In the genomic region with DNA sequence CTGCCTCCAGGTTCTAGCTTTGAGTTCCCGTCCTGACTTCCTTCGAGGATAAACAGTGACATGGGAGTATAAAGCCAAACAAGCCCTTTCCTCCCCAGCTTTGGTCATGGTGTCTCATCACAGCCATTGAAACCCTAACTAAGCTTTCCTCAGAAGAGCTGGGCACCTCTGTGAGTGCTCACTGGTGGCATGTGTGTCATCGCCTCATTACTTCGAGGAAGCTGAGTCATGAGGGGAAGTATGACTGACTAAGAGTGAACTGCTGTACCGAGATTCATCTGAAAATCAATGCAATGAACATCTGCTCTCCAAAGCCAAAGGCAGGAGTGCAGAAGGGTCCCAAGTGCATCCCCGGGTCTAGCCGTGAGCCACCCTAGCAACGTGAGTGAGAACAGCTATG, we compare ENCODE assay signal across 22 mouse cellular contexts. TPM values are rescaled to one million over a fixed set of nuclear protein-coding genes. Genes with fewer than 3 reads are reported as not detected.
DNase-seq lines count a peak whose midpoint lies in the region; ATAC-seq and TF ChIP-seq lines count a peak whose summit lies in the region.
"Had no signal": no experiment of that assay in that cellular context is flagged by ENCODE, and none has a peak within 500 bp of the region (broad histone marks: within the 10 kb centered on the region; RNA-seq: fewer than 3 reads in every experiment).

No protein-coding gene starts in this region.

- dilution Hi-C loops in CH12.LX (cut with MboI; ENCODE audit: extremely low pct_ligation_motif_present, extremely low pct_unique_long_range_greater_than_20kb, low sequenced_read_pairs) = no loop called here

- no peak overlapping the region for H3K4me3 ChIP-seq in CH12.LX (replicated peaks in 1 of 3; ENCODE audit: low read depth in 2 of 3, low read length in 2 of 3, poor library complexity in 1 of 3)
- H3K4me3 ChIP-seq in hindbrain, embryonic 11.5 days (ENCODE audit: low read depth, low read length) = no peak overlapping the region
- H3K4me3 ChIP-seq: embryonic facial prominence, embryonic 10.5 days; embryonic facial prominence, embryonic 12.5 days; forebrain, embryonic 13.5 days; forebrain, embryonic 15.5 days had no signal

- TF ChIP-seq RAD21 in CH12.LX (IDR thresholded peaks at IDR 0.05; ENCODE audit: low read depth, low read length) = no peak

- WGBS in hindbrain, embryonic 11.5 days = 90% methylated on average over 8 of the region's 8 CpGs

- no peak overlapping the region for H3K27ac ChIP-seq in CH12.LX (ENCODE audit: insufficient read depth, low read depth)
- H3K27ac ChIP-seq in hindbrain, embryonic 11.5 days (ENCODE audit: low read depth, low read length) = no peak overlapping the region
- H3K27ac ChIP-seq: embryonic facial prominence, embryonic 10.5 days; embryonic facial prominence, embryonic 12.5 days; forebrain, embryonic 13.5 days; forebrain, embryonic 15.5 days had no signal

- no peak for DNase-seq in frontal cortex, postnatal 36 days (ENCODE audit: low spot score in 2 of 2)
- DNase-seq in 3134 (ENCODE audit: extremely low read depth, insufficient read length, low spot score) (peak; percentile 7), 3T3-L1 (ENCODE audit: low read depth, low spot score) (peak; percentile 15), CH12.LX (ENCODE audit: extremely low read depth) (peak; percentile 29)
- no peak for DNase-seq in cerebellum, postnatal 36 days
- no peak for DNase-seq in hindbrain, embryonic 11.5 days (ENCODE audit: low spot score)
- no peak for DNase-seq in cerebellum, postnatal 25 days
- DNase-seq: adrenal gland, adult 8-10 months; adrenal gland, postnatal 14 days; B cell, adult 2 months; cerebellum, adult 11-12 months; cerebellum, adult 2 months; cerebellum, adult 9-10 months; cerebellum, postnatal 10 days; forebrain, postnatal 0 days had no signal

- H3K27me3 ChIP-seq in CH12.LX (replicated peaks) = no peaks in the 10 kb centered on the region
- H3K27me3 ChIP-seq in hindbrain, embryonic 11.5 days (ENCODE audit: control insufficient read depth, insufficient read depth, low read length) = no peaks in the 10 kb centered on the region
- H3K27me3 ChIP-seq: embryonic facial prominence, embryonic 12.5 days; forebrain, embryonic 13.5 days; forebrain, embryonic 15.5 days had no signal

- no peak for TF ChIP-seq POLR2A in CH12.LX (IDR thresholded peaks at IDR 0.05; ENCODE audit: low read depth, low read length)

- peaks cover 0 to 29% of the 10 kb centered on the region in 2 experiments; a peak in 2 of 4 replicates for H3K4me1 ChIP-seq in CH12.LX (ENCODE audit: control insufficient read depth in 1 of 2, insufficient read depth in 2 of 2)
- no peaks in the 10 kb centered on the region for H3K4me1 ChIP-seq in hindbrain, embryonic 11.5 days (replicated peaks; ENCODE audit: control insufficient read depth, insufficient read depth, low read length)
- H3K4me1 ChIP-seq: embryonic facial prominence, embryonic 10.5 days; embryonic facial prominence, embryonic 12.5 days; forebrain, embryonic 13.5 days; forebrain, embryonic 15.5 days had no signal

- TF ChIP-seq CTCF in CH12.LX (conservative IDR thresholded peaks at IDR 0.05 in 1 of 2, IDR thresholded peaks at IDR 0.05 in 1 of 2; ENCODE audit: low read depth in 2 of 2, low read length in 2 of 2) = no peak

- H3K36me3 ChIP-seq in CH12.LX (replicated peaks in 1 of 2; ENCODE audit: control insufficient read depth in 1 of 2, insufficient read depth in 1 of 2, low read length in 1 of 2) = no peaks in the 10 kb centered on the region
- H3K36me3 ChIP-seq in hindbrain, embryonic 11.5 days (ENCODE audit: control insufficient read depth, insufficient read depth, low read length) = no peaks in the 10 kb centered on the region
- H3K36me3 ChIP-seq: embryonic facial prominence, embryonic 10.5 days; embryonic facial prominence, embryonic 12.5 days; forebrain, embryonic 15.5 days had no signal

- no peak for TF ChIP-seq EP300 in CH12.LX (IDR thresholded peaks at IDR 0.05; ENCODE audit: low read length)

- H3K9ac ChIP-seq in CH12.LX (ENCODE audit: insufficient read depth, low read depth) = no peak overlapping the region
- H3K9ac ChIP-seq in hindbrain, embryonic 11.5 days (ENCODE audit: low read depth, low read length) = no peak overlapping the region
- H3K9ac ChIP-seq: embryonic facial prominence, embryonic 12.5 days; forebrain, embryonic 13.5 days; forebrain, embryonic 15.5 days; forebrain, postnatal 0 days had no signal

- ATAC-seq in frontal cortex, adult (ENCODE audit: low TSS enrichment) = peak; percentile 58; the same call in 1 of the 2 replicates
- no peak for ATAC-seq in hindbrain, embryonic 11.5 days (ENCODE audit: low FRiP score)
- ATAC-seq: CD4-positive, CD25-positive, alpha-beta regulatory T cell, adult 4 months; forebrain, embryonic 13.5 days; forebrain, embryonic 15.5 days; forebrain, postnatal 0 days had no signal

- no peaks in the 10 kb centered on the region for H3K79me2 ChIP-seq in CH12.LX (replicated peaks; ENCODE audit: control insufficient read depth, extremely low read depth, insufficient read depth, poor library complexity, severe bottlenecking)

- H3K9me3 ChIP-seq in CH12.LX (replicated peaks; ENCODE audit: low read length) = peaks cover 3% of the 10 kb centered on the region
- no peaks in the 10 kb centered on the region for H3K9me3 ChIP-seq in hindbrain, embryonic 11.5 days (ENCODE audit: control insufficient read depth, low read length)
- H3K9me3 ChIP-seq: forebrain, embryonic 13.5 days; forebrain, embryonic 15.5 days had no signal

- in situ Hi-C loops in CH12.LX (cut with MboI; ENCODE audit: low pct_ligation_motif_present, low pct_unique_long_range_greater_than_20kb, low sequenced_read_pairs) = no loop called here

- no peak overlapping the region for H3K4me2 ChIP-seq in CH12.LX (ENCODE audit: insufficient read depth, low read depth, poor library complexity, severe bottlenecking)
- H3K4me2 ChIP-seq in hindbrain, embryonic 11.5 days (replicated peaks; ENCODE audit: low read depth, low read length) = no peak overlapping the region
- H3K4me2 ChIP-seq: embryonic facial prominence, embryonic 12.5 days; forebrain, embryonic 13.5 days; forebrain, embryonic 15.5 days had no signal

TF ChIP-seq in CH12.LX, 34 proteins besides CTCF, POLR2A, EP300 and RAD21:
- TF ChIP-seq CHD2 (IDR thresholded peaks at IDR 0.05; ENCODE audit: low read length) (no peak), ZKSCAN1 (IDR thresholded peaks at IDR 0.05; ENCODE audit: borderline replicate concordance, low read depth, low read length) (no peak), TBP (conservative IDR thresholded peaks at IDR 0.05; ENCODE audit: low read depth, low read length) (no peak), BHLHE40 (IDR thresholded peaks at IDR 0.05; ENCODE audit: low read depth, low read length) (no peak), MAZ (IDR thresholded peaks at IDR 0.05; ENCODE audit: low read depth, low read length) (no peak), E2F4 (IDR thresholded peaks at IDR 0.05; ENCODE audit: insufficient replicate concordance, low read depth, low read length) (no peak), USF1 (IDR thresholded peaks at IDR 0.05; ENCODE audit: low read depth, low read length) (no peak), UBTF (IDR thresholded peaks at IDR 0.05; ENCODE audit: low read depth, low read length) (no peak), PAX5 (IDR thresholded peaks at IDR 0.05; ENCODE audit: low read length) (no peak), RCOR1 (conservative IDR thresholded peaks at IDR 0.05; ENCODE audit: low read depth, low read length) (no peak), ELF1 (IDR thresholded peaks at IDR 0.05; ENCODE audit: low read depth, low read length) (no peak), MAFK (IDR thresholded peaks at IDR 0.05; ENCODE audit: insufficient replicate concordance, low read length) (no peak), MAX (IDR thresholded peaks at IDR 0.05; ENCODE audit: low read length) (no peak), MYC (IDR thresholded peaks at IDR 0.05; ENCODE audit: low read depth, low read length) (no peak), KAT2A (IDR thresholded peaks at IDR 0.05; ENCODE audit: insufficient replicate concordance, low read length) (no peak)

RNA-seq across cellular contexts. Expression of gene Shc3, which starts 29.4 kb away (rescaled TPM):
- total RNA-seq in CH12.LX (2012; rRNA removed) (not detected in 2 replicates), CH12.LX (2014; rRNA removed) (0.15 TPM in 1 of 2 replicates, not detected in the other)
- polyA plus RNA-seq in CH12.LX (2012; ENCODE audit: insufficient read length, low read depth) = 0.26 and 0.40 TPM in 2 replicates
- polyA plus RNA-seq in hindbrain, embryonic 11.5 days (2014; fragmentation: Nextera tagmentation; extraction: Ambion mirVana) = 3.4 and 5.6 TPM in 2 replicates
- total RNA-seq: MEL had no signal
- polyA plus RNA-seq: CD4-positive, CD25-positive, alpha-beta regulatory T cell, adult 4 months had no signal

Comparison
In these comparisons a context has a peak if more than half of its experiments do, and no peak if none do; other contexts are left out.
1. DNase-seq: peak in 3134 (single experiment), 3T3-L1 (single experiment) and CH12.LX (single experiment); none in frontal cortex, postnatal 36 days (0 of 2), cerebellum, postnatal 36 days (0 of 2), hindbrain, embryonic 11.5 days (single experiment) and cerebellum, postnatal 25 days (0 of 2).